Mouse (Mus musculus): ENCODE data around the gene Shpk. TPM values are rescaled to one million over a fixed set of nuclear protein-coding genes. Genes with fewer than 3 reads are reported as not detected.

Gene Shpk
- polyA plus RNA-seq, 1 experiment from 2014 or later: 1.6 TPM

DNA sequence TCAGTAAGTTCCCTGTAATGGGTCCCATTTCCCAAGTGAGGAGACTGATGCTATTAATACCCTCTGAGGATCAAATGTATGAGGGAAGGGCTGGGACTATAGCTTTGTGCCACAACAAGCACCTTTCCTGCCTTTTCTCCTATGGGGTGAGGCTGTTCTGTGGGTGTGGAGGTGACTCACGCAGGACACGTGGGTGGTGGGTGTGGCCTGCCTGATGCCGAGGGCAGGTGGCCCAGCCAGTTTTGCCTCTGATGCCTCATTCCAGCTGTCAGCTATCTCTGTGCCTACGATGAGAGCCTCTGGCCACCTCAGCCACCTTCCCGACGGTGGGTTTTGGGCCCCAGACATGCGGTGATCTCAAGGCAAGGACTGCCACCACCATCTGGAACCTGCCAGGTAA, 68.0 kb downstream of the Shpk start, which contains the start of gene Trpv3:
Gene Trpv3 (plus strand): TSS at position 122 of the 400 bp plus-strand sequence.
- Histone ChIP-seq H3K9ac (replicated peaks) (no peak within 1 kb of the TSS), H3K27me3 (no peaks in the 10 kb centered on the region), H3K4me1 (replicated peaks) (no peaks in the 10 kb centered on the region), H3K27ac (no peak within 1 kb of the TSS), H3K9me3 (no peaks in the 10 kb centered on the region), H3K4me3 (replicated peaks) (no peak within 1 kb of the TSS), H3K4me2 (no peak within 1 kb of the TSS), H3K36me3 (no peaks in the 10 kb centered on the region)
- WGBS: 73% methylated on average over 7 of the region's 7 CpGs
- ATAC-seq (ENCODE audit: insufficient number of reproducible peaks, insufficient read depth, low FRiP score, low TSS enrichment, low read depth): no peak

Other genes starting within 250 kb of the Shpk start
- 1.3 and 1.5 TPM in 2 replicates for gene Atp2a3, start 238.3 kb upstream of the Shpk start, polyA plus RNA-seq (2016; fragmentation: Nextera tagmentation; extraction: Ambion mirVana)
- gene P2rx1, start 200.4 kb upstream of the Shpk start, polyA plus RNA-seq (2016; fragmentation: Nextera tagmentation; extraction: Ambion mirVana): 1.0 and 1.4 TPM in 2 replicates
- gene Camkk1, start 180.5 kb upstream of the Shpk start, polyA plus RNA-seq (2016; fragmentation: Nextera tagmentation; extraction: Ambion mirVana): 9.3 and 9.7 TPM in 2 replicates
- gene Ncbp3, start 151.7 kb upstream of the Shpk start, polyA plus RNA-seq (2016; fragmentation: Nextera tagmentation; extraction: Ambion mirVana): 15.1 and 16.3 TPM in 2 replicates
- gene Itgae, start 108.9 kb upstream of the Shpk start, polyA plus RNA-seq (2016; fragmentation: Nextera tagmentation; extraction: Ambion mirVana): 0.64 and 0.65 TPM in 2 replicates
- gene Haspin, start 61.2 kb upstream of the Shpk start, polyA plus RNA-seq (2016; fragmentation: Nextera tagmentation; extraction: Ambion mirVana): 19.7 and 21.6 TPM in 2 replicates
- 0.21 and 0.26 TPM in 2 replicates for gene P2rx5, start 39.0 kb upstream of the Shpk start, polyA plus RNA-seq (2016; fragmentation: Nextera tagmentation; extraction: Ambion mirVana)
- gene Emc6, start 22.4 kb upstream of the Shpk start, polyA plus RNA-seq (2016; fragmentation: Nextera tagmentation; extraction: Ambion mirVana): 99.3 and 101 TPM in 2 replicates
- gene Tax1bp3, start 22.4 kb upstream of the Shpk start, polyA plus RNA-seq (2016; fragmentation: Nextera tagmentation; extraction: Ambion mirVana): 211 and 215 TPM in 2 replicates
- gene Ctns, start 418 bp upstream of the Shpk start, polyA plus RNA-seq (2016; fragmentation: Nextera tagmentation; extraction: Ambion mirVana): 23.4 and 24.9 TPM in 2 replicates
- 0.08 TPM in 1 of 2 replicates, not detected in the other for gene Trpv1, start 34.8 kb downstream of the Shpk start, polyA plus RNA-seq (2016; fragmentation: Nextera tagmentation; extraction: Ambion mirVana)
- 0.05 and 0.11 TPM in 2 replicates for gene Trpv3, start 67.9 kb downstream of the Shpk start, polyA plus RNA-seq (2016; fragmentation: Nextera tagmentation; extraction: Ambion mirVana)
- 0.44 and 0.53 TPM in 2 replicates for gene Aspa, start 130.1 kb downstream of the Shpk start, polyA plus RNA-seq (2016; fragmentation: Nextera tagmentation; extraction: Ambion mirVana)
- gene Gm49340, start 130.3 kb downstream of the Shpk start, polyA plus RNA-seq (2016; fragmentation: Nextera tagmentation; extraction: Ambion mirVana): not detected in 2 replicates
- not detected in 2 replicates for gene Spata22, start 130.3 kb downstream of the Shpk start, polyA plus RNA-seq (2016; fragmentation: Nextera tagmentation; extraction: Ambion mirVana)
- not detected in 2 replicates for gene Olfr20, start 151.3 kb downstream of the Shpk start, polyA plus RNA-seq (2016; fragmentation: Nextera tagmentation; extraction: Ambion mirVana)
- not detected in 2 replicates for gene Olfr376, start 171.8 kb downstream of the Shpk start, polyA plus RNA-seq (2016; fragmentation: Nextera tagmentation; extraction: Ambion mirVana)
- gene Olfr1, start 200.2 kb downstream of the Shpk start, polyA plus RNA-seq (2016; fragmentation: Nextera tagmentation; extraction: Ambion mirVana): not detected in 2 replicates
- gene Olfr378, start 229.0 kb downstream of the Shpk start, polyA plus RNA-seq (2016; fragmentation: Nextera tagmentation; extraction: Ambion mirVana): not detected in 2 replicates